Mouse (Mus musculus): ENCODE data around the gene Xpnpep1.

Xpnpep1 gene

GRCm38 (mm10) chr19:53032647-53033046 lies 7.4 kb downstream of the Xpnpep1 start:
- no peak for DNase-seq (ENCODE audit: low read depth, low spot score)

- no peak for DNase-seq (ENCODE audit: low read depth, low spot score)
These were observed 8.1 kb downstream of the Xpnpep1 start for GRCm38 (mm10) chr19:53031957-53032371.

DNA sequence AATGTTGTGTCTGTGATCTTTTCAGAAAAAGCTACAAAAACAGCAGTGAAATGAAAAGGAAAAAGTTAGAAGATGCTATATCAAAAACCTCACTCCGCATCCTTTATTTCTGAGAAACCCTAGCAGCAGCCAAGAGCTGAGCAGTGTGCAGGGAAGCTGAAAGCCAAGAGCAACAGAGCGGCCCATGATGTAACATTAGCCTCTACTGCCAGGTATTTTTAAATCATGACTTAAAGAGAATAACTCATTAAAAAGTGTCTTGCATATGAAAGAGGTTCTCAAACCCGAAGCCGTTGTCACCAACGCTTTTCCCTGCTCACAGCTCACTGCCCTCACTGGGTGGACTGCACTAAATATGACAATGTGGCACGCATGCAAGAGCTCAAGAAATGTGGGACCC lies 9.7 kb downstream of the Xpnpep1 start:
- DNase-seq (ENCODE audit: low read depth, low spot score): no peak

DNA sequence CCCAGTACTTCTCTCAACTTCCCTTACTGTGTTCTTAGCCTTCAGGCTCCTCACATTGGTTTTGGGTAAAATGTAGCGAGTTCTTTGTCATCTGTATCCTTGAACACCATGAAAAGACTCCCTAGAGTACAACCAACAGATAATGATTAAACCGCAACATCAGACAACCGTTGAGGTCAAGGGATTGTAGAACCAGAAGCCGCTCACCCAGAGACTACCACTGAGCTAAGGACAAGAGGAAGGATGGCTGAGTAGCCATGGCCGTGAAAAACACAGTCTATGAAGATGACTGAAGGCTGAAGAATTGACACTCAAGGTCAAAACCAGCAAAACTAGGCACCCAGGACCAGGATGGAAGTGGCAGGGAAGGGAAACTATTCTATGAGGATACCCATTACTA lies 10.3 kb downstream of the Xpnpep1 start:
- no peak for DNase-seq (ENCODE audit: low read depth, low spot score)

DNA sequence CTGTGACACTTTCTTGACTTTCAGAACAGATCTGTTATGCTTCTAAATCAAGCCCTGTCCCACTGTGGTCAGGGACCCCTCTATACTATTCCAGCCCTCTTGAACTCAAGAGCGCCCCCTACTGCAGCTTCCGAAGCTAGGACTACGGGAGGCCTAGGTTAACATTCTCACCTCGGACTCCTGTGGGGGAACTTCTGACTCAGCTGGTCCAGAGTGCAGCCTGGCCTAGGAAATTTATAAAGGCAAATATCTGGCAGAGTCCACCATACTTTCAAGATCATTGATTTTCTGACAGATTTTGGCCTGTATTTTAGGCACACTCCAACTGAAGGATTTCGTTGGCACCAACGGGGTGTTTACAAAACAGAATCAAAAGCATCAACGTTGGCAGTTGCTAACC lies 11.0 kb downstream of the Xpnpep1 start:
- peak; percentile 18 for DNase-seq (ENCODE audit: low read depth, low spot score)

GRCm38 (mm10) chr19:53028216-53028615 lies 11.8 kb downstream of the Xpnpep1 start:
- DNase-seq (ENCODE audit: low read depth, low spot score): no peak

- no peak for DNase-seq (ENCODE audit: low read depth, low spot score)
These were observed 16.8 kb downstream of the Xpnpep1 start for GRCm38 (mm10) chr19:53023189-53023588.

DNA sequence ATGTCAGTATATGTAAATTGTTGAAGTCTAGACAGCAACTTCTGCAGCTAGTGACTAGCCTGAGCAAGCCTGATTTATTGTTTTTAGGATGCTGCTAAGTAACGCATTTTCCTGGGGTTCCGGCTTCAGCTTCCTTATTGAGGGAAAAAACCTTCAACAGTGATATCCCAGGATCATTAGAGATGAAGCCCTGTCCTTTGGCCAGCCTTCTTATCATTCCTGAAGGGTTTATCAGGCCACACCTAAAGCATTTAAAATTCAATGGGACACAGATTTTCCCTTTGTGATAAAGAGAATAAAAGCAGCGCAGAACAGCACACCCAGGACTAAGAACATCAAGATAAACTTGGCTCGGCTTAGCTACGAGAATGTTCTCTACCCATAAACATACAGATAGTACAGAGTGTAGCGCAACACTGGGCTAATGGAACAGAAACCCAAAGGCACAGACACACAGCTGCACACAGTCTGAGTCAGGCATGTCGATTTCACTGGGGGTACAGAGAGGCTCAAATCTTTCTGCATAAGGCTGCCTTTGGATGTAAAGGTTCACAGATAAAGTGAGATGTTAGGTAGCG lies 17.9 kb downstream of the Xpnpep1 start:
- no peak for DNase-seq (ENCODE audit: low read depth, low spot score)

GRCm38 (mm10) chr19:53021537-53021936 lies 18.5 kb downstream of the Xpnpep1 start:
- DNase-seq (ENCODE audit: low read depth, low spot score): no peak

GRCm38 (mm10) chr19:53019716-53020463 lies 20.1 kb downstream of the Xpnpep1 start:
- DNase-seq (ENCODE audit: low read depth, low spot score): peak; percentile 76

DNA sequence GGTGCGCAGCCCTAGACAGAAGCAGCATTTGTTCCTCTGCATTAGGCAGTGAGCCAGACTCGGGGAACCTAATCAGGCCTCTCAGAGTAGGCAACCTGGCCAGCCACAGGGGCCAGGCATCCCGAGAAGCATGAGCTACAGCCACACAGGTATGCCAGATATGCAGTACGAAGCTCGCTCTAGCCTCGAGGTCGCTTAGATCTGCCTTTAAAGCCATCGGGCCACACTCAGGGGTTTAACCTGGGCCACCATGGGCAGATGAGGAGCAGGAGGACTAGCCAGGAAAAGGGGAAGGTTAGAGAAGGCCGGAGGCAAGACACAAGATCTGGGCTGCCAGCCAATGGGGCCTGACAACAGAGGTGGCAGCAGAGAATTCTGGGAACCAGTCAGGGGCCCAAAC lies 22.1 kb downstream of the Xpnpep1 start:
- no peak for DNase-seq (ENCODE audit: low read depth, low spot score)

DNA sequence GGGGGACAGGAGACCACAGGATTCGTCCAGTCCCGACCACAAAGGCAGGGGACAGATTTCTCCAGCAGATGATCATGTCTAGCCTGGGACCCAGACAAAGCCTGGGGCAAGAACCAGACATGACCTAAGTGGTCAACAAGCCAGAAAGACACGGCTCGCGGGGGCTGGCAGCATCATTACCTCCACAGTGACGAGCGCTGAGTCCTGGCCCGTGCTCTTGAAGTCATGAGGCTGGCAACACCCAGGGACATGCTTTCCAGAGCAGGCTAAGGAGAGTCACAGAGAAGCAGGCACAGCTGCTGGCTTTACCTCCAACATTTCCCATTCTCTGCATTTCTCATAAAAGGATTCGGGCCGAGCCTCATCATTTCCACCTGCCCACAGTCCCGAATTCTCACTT lies 22.8 kb downstream of the Xpnpep1 start:
- no peak for DNase-seq (ENCODE audit: low read depth, low spot score)

DNA sequence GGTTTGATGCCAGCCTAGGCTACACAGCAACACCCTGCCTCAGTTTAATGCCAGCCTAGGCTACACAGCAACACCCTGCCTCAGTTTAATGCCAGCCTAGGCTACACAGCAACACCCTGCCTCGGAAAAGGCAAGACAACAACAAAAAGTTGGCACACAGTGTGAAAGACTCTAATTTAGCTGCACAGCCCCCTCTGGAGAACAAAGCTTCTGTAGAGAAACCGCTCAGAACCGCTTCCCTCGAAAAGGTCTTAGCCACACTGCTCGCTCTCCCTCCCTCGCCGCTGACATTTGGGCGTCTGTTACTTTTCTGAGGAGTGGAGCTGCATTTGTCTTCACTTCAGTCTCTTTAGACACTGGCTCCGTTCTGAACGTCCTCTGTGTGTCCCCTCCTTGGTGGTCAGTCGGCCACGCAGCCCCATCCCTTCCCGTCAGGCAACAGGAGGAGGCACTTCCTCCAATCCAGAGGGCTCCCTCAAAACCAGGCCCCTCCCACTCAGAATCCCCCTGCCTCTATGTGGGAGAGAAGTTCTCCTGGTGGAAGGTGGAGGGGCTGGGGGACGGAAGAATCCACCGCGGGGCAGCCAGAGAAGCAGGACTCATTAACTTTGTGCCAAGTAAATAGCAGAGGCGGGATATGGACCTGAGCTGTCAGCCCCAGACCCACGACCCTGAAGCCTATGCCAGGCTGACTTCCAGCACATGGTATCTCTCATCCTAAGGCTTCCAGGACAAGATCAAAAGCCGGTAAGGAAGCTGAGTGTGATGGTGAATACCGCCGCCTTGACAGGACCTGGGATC lies 24.9 kb downstream of the Xpnpep1 start:
- no peak for DNase-seq (ENCODE audit: low read depth, low spot score)

- DNase-seq (ENCODE audit: low read depth, low spot score): no peak
These were observed 26.3 kb downstream of the Xpnpep1 start for GRCm38 (mm10) chr19:53013744-53014143.

DNA sequence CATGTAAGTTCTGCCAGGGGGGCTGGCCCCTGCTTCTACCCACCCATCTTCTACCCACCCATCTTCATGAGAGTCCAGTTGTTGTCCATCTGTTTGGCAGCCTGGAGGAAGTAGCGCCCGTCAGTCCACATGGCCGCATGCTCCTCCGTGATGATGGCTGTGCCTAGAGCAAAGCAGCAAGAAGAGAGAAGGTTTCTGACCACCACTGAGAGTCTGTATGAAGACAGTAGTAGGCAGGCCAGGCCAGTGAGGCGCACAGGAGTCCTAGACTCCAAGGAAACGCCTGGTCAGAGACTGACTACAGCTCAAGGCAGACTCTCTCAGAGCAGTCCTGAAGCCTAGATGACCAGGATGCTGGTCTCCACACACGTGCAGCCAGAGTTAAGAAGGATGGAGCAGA lies 26.7 kb downstream of the Xpnpep1 start:
- DNase-seq (ENCODE audit: low read depth, low spot score): no peak

GRCm38 (mm10) chr19:53010941-53011340 lies 29.1 kb downstream of the Xpnpep1 start:
- DNase-seq (ENCODE audit: low read depth, low spot score): no peak

DNA sequence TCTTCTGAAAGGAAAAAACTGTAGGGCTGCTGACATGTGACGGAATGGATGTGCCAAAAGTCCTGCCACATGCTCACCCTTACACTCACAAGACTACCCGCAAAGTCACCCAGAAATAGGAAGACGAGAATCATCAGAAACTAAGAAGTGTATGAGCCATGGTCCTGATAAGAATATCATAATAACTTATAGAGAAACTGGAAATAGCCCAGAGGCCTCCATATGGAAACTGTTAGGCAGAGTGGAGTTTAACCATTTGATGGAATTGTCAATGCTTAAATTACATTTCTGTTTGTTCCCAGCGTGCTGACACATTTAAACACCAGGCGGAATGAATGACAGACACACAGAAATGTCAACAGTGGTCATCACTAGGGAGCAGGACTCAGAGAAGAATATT lies 31.1 kb downstream of the Xpnpep1 start:
- DNase-seq (ENCODE audit: low read depth, low spot score): no peak

DNA sequence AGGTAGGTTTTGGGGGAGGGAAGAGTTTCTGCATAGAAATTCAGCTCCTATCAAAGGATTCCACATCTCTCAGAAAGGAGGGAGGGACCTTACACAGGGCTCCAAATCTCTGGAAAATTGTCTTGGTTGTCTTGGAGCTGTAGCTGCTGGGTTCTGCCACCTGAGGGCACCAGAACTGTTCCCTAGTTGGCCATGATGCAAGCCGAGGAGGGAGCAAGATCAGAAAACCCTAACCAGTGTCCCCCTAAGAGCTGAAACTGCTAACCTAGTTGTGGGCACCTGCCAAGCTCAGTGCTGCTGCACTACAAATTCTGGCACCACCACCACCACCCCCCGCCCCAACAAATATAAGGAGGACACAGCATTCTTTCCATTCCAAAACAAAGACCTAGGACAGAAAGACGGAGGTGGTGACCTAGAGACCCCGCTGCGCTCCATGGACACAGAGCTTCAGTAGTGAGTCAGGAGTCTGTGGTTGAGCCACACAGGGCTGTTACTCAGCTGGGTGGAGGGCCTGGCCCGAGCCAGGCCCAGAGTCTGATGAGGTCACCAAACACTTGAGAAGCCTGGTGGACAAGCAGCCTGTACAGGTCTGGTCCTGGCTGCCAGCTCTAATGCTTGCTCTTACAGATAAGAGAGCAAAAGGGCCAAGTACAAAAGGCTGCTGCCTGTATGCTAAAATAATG lies 31.9 kb downstream of the Xpnpep1 start:
- peak; percentile 43 for DNase-seq (ENCODE audit: low read depth, low spot score)

GRCm38 (mm10) chr19:53005978-53006377 lies 34.0 kb downstream of the Xpnpep1 start:
- DNase-seq (ENCODE audit: low read depth, low spot score): no peak

GRCm38 (mm10) chr19:53003554-53004365 lies 36.3 kb downstream of the Xpnpep1 start:
- no peak for DNase-seq (ENCODE audit: low read depth, low spot score)
